Mouse (Mus musculus): Measurements from ENCODE around the gene Pmm1. TPM values are rescaled to one million over a fixed set of nuclear protein-coding genes. Genes with fewer than 3 reads are reported as not detected.

Pmm1 gene
- total RNA-seq, 2 experiments from 2014 or later = 14.1 to 16.7 TPM

DNA sequence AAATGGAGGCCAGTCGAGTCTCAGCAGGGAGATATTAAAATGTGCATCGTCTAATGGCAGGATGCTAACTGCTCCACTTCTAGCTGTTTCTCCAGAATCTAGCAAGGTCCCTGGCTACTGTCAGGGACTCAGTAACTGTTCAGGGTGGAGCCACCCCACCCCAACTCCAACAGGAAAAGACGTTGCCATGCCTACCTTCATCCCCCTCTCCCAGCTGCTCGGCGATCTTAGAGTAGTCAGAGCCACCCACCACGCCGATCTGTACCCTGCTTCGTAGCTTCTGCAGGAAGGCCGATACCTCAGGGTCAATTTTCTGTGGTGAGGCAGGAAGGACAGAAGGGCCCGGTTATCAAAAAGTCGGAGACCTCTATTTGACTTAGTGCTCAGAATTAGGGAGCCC, 3.1 kb downstream of the Pmm1 start:
- DNase-seq (ENCODE audit: low spot score) = no peak

DNA sequence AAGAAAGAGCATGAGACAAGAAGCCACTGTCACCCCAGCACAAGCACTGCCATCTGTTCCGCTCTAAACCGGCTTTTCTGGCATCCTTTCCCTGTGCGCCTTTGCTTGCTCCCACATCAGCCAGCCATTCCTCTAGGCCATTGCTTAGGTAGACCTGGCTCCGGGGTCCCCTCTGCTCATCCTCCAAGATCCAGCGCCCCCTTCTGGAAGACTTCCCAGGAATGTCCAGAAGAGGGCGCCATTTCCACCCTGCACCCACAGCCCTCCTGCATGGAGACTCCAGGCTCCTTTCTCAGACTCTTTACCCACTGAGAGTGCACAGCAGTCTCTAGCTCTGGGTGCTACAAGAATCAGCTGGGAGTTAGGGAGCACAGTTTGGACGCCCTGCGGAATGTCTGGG, 4.3 kb downstream of the Pmm1 start:
- DNase-seq (ENCODE audit: low spot score) = no peak

DNA sequence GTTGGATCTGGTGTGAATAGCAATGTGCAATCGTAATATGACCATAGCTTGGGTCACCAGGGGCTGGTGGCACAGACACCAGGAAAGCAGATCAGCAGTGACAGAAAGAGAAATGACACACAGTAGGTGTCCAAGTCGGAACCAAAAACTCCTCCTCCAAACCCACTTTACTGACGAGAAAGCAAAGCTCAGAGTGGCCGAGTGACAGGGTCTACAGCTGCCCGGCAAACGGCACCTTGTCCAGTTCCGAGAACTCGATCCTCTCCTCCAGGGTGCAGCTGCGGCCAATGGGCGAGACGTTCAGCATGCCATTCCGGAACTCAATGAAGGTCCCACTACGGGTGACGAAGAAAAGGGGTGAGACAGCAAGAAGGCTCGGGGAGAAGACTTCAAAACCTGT, 5.3 kb downstream of the Pmm1 start:
- DNase-seq (ENCODE audit: low spot score) = no peak

DNA sequence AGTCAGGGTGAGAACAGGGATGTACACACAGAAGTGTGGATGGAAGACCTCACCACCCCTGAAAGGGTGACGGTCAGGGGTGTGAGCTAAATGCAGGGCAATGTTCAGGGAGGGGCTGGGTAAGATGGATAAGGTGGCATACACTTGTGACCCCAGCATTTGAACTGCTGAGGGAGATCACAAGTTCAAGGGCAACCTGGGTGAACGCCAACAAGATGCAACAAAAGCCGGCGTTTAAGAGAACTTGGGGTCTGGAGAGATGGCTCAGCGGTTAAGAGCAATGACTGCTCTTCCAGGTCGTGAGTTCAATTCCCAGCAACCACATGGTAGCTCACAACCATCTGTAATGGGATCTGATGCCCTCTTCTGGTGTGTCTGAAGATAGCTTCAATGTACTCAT, 6.0 kb downstream of the Pmm1 start:
- DNase-seq (ENCODE audit: low spot score) = no peak

DNA sequence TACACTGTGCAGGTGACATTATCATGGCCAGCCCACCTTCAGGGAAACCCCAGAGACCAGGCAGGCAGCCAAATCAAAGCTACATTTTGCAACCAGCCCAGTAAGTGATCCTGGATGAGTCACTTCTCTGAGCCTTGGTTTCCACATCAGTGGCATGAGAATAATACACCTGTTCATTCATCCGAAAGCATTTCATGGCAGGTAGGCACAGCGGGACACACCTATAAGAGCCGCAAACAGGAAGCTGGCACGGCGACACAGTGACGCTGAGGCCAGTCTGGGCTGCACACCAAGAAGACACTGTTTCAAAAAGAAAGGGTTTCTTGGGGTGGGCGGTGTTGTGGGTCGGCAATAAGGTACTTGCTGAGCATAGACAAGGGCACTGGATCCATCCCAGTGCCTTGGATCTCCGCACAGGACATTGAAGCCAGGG, 6.6 kb downstream of the Pmm1 start:
- DNase-seq (ENCODE audit: low spot score) = no peak

DNA sequence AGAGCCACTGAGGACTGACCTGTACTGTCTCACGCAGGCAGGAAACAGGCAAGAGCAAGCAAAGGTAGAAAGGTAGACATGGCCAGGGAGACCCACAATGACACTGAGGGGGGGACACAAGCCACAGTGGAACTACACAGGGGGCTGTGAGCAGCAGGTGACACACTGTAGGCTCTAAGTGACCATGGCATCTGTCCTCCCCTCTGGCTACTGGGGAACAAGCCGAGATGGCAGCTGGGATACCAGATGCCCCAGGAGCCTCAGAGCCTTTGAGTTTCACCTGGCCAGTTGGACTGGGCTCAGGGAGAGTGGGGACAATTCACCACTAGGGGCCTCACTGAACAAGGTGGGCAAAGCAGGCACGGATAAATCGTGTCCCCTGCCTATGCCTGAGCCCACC, 8.4 kb downstream of the Pmm1 start:
- no peak for DNase-seq (ENCODE audit: low spot score)

DNA sequence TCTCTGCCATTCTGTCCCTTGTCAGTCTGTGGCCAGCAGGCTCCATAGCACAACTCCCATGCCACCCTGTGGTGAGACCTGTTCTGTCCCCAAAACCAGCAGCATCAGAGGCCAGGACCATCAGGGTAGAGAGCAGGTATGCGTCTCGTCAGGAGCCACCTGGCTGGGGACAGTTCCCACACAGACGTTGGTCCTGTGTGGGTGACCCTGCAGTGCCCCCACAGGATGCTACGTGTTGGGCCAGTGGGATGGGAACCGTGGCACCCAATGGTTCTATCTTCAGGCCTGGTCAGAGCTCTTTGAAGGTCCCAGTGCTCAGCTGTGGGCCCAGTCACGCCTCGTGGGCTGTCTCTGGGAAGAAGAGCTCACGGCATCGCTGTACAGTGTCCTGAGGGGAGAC, 9.6 kb downstream of the Pmm1 start:
- DNase-seq (ENCODE audit: low spot score) = no peak

DNA sequence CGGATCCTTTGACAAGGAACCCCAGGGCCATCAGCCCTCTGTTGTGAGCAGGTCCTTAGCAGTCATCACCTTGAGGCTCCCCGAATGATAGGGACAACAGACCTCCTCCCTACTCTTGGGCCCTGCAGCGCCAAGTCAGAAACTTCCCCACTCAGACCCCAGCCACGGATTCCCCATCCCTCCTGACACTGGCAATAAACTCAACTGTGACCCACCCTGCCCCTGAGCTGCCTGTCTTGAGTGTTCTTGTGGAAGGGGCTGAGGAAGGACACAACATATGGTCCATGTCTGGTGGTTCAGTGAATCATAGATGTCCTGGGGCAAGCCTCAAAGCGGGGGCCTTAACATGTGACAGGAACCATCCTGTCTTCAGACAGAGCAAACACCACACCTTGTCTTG, 10.0 kb downstream of the Pmm1 start:
- DNase-seq (ENCODE audit: low spot score) = no peak

DNA sequence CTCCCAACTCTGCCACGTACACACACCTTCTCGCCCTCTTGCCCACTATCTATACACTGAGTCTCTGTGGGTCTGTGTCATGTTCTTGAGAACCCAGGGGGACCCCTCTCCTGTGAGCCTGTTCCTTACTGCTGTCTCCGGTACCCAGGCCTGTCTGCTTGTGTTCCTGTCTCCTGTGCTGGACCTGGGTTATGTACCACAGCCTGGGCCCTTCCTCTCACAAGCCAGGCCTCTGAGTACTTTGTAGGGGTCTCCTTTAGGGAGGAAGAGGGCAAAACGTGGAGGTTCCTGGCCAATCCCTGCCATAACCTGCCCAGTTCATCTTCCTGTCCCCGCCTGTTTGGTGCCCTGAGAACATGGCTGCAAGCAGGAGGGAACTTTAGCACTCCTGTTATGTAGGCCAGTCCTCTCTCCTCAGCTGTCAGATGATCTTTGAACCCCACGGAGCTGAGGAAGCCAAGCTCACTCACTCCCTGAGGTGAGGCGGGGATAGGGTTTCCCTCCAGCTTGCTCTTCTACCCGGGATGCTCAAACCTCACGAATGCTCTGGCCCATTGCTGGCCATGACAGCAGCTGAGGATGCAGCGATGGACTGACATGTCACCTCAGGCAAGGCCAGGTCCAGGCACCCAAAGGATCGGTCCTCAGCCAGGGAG, 11.1 kb downstream of the Pmm1 start:
- no peak for DNase-seq (ENCODE audit: low spot score)

DNA sequence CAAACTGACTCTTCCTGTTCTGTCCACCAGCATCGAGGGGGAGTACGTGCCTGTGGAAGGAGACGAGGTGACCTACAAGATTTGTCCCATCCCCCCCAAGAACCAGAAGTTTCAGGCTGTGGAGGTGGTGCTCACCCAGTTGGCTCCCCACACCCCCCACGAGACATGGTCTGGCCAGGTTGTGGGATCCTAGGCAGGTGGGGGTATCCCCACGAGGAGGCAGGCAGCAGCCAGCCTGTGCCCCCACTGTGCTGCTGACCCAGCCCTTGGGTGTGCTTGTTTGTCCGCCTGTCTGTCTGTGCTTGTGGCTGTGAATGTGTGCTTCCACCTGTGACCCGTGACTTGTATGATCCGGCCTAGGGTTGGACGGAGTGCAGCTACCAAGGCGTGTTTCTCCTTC, 11.7 kb downstream of the Pmm1 start:
- DNase-seq (ENCODE audit: low spot score) = no peak

DNA sequence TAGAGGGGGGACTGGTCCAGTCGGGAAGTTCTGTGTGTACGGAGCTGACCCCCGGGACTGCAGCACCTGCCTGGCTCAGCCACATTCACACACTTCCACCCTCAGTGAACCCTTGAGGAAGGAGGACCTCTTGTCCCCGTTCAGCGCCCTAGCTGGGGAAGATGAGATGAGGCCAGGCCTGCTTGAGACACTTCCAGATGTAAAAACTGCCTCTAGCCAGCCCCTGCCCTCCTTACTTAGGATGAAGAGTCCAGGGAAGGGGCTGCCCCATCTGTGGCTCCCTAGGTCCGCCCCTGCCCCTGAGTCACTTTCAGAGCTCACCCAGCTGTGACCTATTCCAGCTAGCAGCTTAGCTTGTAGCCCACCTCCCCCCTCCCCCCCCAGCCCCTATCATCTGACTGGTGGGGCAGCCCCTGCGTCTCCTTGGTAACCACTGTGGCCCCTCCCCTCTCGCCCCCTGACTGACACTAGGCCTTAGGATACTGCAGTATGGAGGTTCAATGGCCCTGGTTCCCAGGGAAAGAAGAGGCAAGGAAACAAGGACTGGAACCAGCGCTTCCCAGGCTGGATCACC, 17.5 kb downstream of the Pmm1 start:
- DNase-seq (ENCODE audit: low spot score) = no peak

DNA sequence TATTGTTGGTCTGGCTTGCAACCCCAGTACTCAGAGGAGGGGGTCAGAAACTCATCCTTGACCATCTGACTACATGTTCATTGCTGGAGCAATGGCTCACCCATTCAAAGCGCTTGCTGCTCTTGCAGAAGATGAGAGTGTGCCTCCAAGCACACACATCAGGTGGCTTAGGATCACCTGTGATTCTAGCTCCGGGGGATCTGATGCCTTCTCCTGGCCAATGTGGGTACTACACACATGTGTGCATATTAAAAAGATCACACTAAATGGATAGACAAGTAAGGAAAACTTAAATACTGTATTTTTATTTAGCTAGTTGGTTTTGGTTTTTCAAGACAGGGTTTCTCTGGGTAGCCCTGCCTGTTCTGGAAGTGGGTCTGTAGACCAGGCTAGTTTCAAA, 19.7 kb downstream of the Pmm1 start:
- no peak for DNase-seq (ENCODE audit: low spot score)

DNA sequence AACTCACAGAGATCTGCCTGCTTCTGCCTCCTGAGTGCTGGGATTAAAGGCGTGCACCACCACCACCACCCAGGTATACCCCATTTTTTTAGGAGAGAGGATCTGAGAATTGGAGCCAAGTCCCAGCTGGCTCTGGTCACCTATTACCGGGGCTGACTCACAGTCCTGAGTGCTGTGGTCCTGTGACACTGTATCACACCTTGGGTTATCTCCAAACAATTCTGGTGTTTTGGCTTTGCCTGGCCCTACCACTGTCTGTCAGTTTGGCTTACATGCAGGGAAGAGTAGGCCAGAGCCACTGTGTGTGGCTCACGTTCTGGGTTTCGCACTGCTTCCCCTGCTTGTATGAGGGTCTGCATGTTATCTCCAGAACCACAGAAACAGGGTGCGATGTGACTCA, 20.5 kb downstream of the Pmm1 start:
- DNase-seq (ENCODE audit: low spot score) = no peak

DNA sequence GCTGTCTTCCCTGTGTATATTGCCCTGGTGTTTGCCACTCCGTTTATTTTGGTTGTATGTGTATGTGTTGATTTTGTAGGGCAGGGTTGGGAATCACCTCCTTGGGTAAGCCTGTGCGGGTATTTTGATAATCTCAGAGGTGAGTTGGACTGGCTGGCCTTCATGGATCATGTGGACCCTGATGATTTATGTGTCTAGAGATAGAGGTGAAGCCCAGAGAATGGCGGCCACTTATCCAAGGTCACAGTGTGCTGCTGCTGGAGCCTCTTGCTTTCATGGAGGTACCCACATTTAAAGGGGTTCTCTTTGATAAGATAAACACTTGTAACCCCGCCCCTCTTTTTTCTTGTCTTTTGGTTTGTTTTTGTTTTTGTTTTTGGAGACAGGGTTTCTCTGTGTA, 21.0 kb downstream of the Pmm1 start:
- DNase-seq (ENCODE audit: low spot score) = no peak

DNA sequence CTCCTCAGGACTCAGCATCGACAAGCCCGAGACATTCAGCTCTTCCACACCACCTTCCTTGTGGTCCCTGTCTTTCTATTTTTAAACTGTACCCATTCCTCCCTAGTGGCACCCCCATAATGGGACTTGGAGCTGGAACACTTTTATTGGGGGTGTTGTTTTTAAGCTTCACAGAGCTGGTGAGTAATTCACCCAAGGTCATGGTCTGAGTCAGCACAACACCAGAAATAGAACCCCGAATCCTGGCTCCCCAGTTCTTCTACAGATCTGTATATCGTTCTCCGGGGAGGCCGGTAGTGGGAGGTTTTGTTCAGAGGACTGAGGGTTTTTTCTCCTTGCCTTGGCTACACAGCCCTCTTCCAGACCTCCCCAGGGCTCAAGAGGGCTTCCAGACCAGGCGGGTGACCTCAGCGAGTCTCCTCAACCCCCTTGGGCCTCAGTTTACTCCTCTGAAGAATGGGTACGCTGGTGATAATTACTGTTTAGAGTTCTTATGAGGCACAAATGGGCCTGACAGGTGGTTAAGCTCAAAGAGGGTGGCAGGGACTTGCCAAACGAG, 21.5 kb downstream of the Pmm1 start:
- DNase-seq (ENCODE audit: low spot score) = no peak

DNA sequence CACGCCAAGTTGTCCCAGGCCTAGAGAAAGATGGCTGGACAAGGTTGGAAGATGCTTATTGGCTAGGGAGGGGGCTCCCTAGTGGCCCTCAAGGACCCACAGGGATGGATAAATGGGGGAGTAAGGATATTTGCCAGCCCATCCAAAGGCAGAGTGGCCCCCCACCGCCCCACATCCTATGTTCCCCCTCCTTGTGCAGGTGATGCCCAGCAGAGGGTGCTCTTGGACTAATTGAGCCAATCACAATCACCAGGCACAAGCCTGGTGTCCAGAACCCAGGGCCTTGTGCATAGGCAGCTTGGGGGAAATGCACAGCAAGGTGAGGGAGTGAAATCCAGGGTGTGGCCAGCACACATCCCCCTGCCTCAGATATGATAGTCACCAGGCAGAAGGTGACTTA, 22.5 kb downstream of the Pmm1 start:
- no peak for DNase-seq (ENCODE audit: low spot score)

DNA sequence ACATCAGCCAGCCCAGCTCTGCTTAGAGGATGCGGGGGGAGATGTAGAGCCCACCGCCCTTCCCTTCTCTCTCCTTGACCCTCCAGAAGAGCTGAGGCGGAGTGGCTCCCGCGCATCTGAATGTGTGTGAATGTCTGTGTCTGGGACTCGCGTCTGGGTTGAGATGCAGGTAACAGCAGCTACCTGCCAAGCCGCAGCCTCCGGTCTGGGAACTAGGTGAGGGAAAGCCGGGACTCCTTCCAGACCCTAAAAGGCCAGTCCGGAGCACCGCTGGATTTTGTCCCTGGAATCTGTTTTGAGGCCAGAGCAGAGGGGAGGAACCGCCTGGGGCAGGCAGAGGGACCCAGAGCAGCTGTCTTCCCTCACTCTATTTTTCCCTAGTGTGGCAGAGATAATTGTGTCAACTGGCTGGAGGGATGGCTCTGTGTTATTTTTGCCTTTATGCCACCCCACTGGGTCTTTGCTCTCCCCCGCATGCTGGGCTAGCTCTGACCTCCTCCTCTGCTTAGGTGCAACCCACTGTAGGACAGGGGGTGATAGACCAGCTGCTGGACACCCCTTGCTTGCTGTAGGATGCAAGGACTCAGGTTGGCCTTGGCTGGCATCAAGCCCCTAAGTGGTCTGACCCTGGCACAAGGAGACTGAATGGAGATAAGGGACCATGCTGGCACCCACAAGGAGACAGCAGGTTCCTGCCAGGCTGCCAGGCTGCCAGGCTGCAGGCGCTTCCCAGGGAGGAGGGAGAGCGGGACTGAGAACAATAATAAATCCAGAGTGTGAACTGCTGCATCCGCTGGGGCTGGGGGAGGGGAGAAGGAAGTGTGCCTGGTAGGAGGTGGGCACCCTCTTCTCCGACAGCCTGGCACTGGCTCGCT, 23.4 kb downstream of the Pmm1 start:
- DNase-seq (ENCODE audit: low spot score) = no peak

DNA sequence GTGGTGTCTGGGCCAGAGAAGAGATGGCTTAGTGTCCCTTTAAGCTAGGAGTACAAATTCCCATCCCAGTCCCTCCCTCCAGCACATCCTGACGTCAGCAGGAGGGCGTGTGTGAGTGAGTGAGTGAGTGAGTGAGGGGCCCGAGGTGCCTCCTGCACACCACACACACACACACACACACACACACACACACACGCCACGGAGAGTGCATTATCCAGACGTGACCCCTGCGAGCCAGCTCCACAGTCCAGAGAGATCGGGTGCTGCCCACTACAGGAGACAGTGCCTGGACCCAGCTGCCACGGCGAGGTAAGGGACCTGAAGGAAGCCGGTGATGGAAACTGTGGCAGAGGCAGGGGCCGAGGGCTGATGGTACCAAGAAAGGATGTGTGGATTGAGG, 24.1 kb downstream of the Pmm1 start, which contains the start of gene Csdc2:
Csdc2 (plus strand) TSS at position 81 of the 400 bp plus-strand sequence.
- DNase-seq (ENCODE audit: low spot score) = no peak

DNA sequence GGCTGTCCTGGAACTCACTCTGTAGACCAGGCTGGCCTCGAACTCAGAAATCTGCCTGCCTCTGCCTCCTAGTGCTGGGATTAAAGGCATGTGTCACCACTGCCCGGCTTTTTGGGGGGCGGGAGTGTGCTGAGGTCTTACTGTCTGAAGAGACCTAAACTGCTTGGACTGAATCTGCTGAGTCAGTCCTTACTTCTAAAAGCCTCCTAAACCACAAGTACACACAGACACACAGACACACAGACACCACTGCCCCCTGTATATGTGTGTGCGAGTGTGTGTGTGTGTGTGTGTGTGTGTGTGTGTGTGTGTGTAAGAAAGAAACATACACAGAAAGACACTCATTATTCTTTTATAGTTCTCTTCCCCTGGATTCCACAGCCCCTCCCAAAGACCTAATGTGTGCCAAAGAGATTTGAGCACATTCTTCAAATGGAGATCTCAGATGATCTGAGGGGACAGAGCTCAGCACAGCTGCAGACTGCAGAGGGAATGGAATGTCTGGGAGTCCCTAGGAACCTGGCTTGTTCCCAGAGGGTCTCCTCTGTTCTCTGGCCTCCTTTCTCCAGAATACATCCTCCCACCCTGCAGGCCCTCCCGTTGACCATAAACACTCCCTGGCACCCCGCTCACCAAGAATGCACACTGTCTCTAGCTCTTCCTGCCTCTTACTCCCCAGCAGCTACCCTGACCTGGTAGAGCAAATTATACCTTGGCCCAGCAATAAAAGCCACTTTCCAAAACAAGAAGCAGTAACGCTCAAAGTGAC, 24.7 kb downstream of the Pmm1 start:
- no peak for DNase-seq (ENCODE audit: low spot score)

DNA sequence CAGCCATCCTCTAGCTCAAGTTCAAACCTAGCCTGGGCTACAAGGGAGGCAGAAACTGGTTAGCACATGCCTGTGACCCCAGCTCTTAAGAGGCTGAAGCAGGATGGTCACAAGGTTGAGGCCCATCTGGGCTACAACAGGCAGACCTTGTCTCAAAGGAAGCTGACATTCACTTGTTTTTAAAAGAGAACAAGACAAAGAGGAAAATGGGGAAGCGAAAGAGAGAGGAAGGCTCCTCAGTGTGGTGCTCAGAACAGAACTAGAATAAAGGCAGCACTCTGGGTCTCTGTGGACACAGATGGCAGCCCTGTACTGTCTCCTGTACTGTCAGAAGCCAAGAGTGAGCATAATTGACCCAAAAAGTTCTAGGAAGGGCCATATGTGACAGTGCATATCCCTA, 26.7 kb downstream of the Pmm1 start:
- no peak for DNase-seq (ENCODE audit: low spot score)

DNA sequence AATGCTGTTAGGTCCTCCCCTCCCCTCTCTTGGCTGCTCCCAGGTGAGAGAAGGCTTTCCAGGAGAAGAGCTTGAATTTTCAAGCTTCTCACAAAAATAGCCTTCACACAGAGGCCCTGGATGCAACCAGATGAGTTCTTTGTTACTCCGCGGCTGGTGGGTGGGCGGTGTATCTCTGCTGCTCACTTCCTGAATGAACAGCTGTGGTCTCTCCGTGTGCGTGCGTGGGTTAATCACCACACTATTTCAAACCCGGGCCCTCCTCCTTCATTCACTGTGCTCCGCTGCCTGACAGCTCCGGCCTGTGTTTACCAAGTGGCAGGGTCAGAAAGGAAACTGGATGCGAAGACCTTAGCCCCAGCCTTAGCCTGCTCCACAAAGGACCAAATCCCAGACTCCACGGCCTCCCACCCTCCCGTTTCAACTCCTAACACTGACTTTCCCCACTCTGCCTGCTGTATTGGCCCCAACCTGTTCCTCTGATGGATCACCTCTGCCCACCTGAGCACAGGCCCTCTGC, 27.7 kb downstream of the Pmm1 start:
- DNase-seq (ENCODE audit: low spot score) = no peak
